Mouse (Mus musculus) brain, embryonic 14.5 days (tissue): ENCODE data around the gene Sh3pxd2a.

Experiments used
- CTCF ChIP-seq: fragments of 200-500 bp; IDR thresholded peaks from 2 replicates; pipeline ENCODE4 v1.5.1; 2012; ENCODE audit warnings: inconsistent platforms, mild to moderate bottlenecking, moderate library complexity, borderline replicate concordance; ENCODE audit not compliant: insufficient read depth, insufficient read length; ENCODE audit errors: extremely low read depth
- POLR2A ChIP-seq: fragments of 200-500 bp; IDR thresholded peaks from 2 replicates; pipeline ENCODE4 v1.6.1; 2012; ENCODE audit warnings: mild to moderate bottlenecking, inconsistent platforms, borderline replicate concordance; ENCODE audit not compliant: poor library complexity, insufficient read depth, insufficient read length, severe bottlenecking; ENCODE audit errors: extremely low read depth

GRCm38 (mm10) chr19:47309824-47310223 is 154.4 kb downstream of the Sh3pxd2a start:
- no peak for TF ChIP-seq CTCF
- TF ChIP-seq POLR2A: no peak
